Mouse (Mus musculus) forebrain, embryonic 16.5 days (tissue): Measurements from ENCODE around the gene Scml4. TPM values are rescaled to one million over a fixed set of nuclear protein-coding genes. Genes with fewer than 3 reads are reported as not detected.

Source experiments
- ATAC-seq: fragments of 200-750 bp; cut with Nextera tagmentation; 2 replicates; pipeline ENCODE4 v1.8.0; 2017; ENCODE audit warnings: mild to moderate bottlenecking, moderate library complexity
- H3K27ac ChIP-seq: fragments of 300-500 bp; sonication (generic); 2 replicates; pipeline ENCODE4 v1.5.1; 2014; ENCODE audit warnings: low read length, control low read depth
- H3K27me3 ChIP-seq: fragments of 300-500 bp; sonication (generic); replicated peaks from 2 replicates; pipeline ENCODE4 v1.6.1; 2014; ENCODE audit warnings: low read length; ENCODE audit not compliant: control insufficient read depth, insufficient read depth
- H3K36me3 ChIP-seq: fragments of 300-500 bp; sonication (generic); 2 replicates; pipeline ENCODE4 v1.6.1; 2014; ENCODE audit not compliant: control insufficient read depth, insufficient read depth
- H3K4me1 ChIP-seq: fragments of 300-500 bp; sonication (generic); replicated peaks from 2 replicates; pipeline ENCODE4 v1.6.1; 2014; ENCODE audit warnings: low read length; ENCODE audit not compliant: control insufficient read depth, insufficient read depth
- H3K4me2 ChIP-seq: fragments of 300-500 bp; sonication (generic); 2 replicates; pipeline ENCODE4 v1.6.1; 2014; ENCODE audit warnings: mild to moderate bottlenecking, low read length, control low read depth
- H3K4me3 ChIP-seq: fragments of 300-500 bp; sonication (generic); replicated peaks from 2 replicates; pipeline ENCODE4 v1.5.1; 2014; ENCODE audit warnings: mild to moderate bottlenecking, low read length, control low read depth
- H3K9ac ChIP-seq: fragments of 300-500 bp; sonication (generic); replicated peaks from 2 replicates; pipeline ENCODE4 v1.6.1; 2014; ENCODE audit warnings: low read depth, low read length, control low read depth
- H3K9me3 ChIP-seq: fragments of 300-500 bp; sonication (generic); 2 replicates; pipeline ENCODE4 v1.6.1; 2016; ENCODE audit warnings: low read length; ENCODE audit not compliant: control insufficient read depth
- WGBS: fragments of 180-500 bp; shearing (Covaris S2); extraction: QIAGEN DNeasy Blood & Tissue Kit; methylation state at CpG from one replicate; pipeline ENCODE4 v1.1.7; 2014; 5-methylcytosine and 5-hydroxymethylcytosine counted together
- polyA plus RNA-seq: library from polyadenylated mRNA; unstranded; fragments of >200 nt; fragmentation: Nextera tagmentation; extraction: Ambion mirVana; gene quantifications from 2 replicates; pipeline ENCODE4 v1.2.1, GENCODE M21; 2015

Gene Scml4
- polyA plus RNA-seq, 1 experiment from 2014 or later = 10.4 TPM

DNA sequence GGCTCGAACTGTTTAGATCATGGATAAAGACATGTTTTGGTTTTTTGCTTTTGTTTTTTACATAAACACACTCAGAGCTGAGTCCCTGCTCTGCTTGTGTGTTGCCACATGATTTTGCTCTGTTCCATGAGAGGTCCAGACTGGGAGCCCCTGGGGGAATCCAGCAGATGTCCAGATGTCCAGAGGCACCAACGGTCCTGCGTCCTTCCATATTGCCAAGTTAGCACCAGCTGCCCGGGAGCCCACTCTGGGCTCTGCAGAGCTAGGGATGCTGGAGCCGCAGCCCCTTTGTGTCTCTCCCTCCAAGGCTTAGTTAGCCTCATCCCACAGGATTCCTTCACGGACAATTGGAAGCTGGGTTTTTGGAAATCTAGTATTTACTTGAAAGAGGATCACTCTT is 101.6 kb downstream of the Scml4 start:
- Histone ChIP-seq H3K27ac (no peak overlapping the region), H3K4me2 (no peak overlapping the region), H3K9ac (no peak overlapping the region), H3K4me3 (no peak overlapping the region), H3K4me1 (peaks cover 7% of the 10 kb centered on the region; the same call in 1 of the 2 replicates), H3K36me3 (no peaks in the 10 kb centered on the region), H3K9me3 (no peaks in the 10 kb centered on the region), H3K27me3 (no peaks in the 10 kb centered on the region)
- no peak for ATAC-seq
- WGBS = 82% methylated on average over 6 of the region's 6 CpGs

DNA sequence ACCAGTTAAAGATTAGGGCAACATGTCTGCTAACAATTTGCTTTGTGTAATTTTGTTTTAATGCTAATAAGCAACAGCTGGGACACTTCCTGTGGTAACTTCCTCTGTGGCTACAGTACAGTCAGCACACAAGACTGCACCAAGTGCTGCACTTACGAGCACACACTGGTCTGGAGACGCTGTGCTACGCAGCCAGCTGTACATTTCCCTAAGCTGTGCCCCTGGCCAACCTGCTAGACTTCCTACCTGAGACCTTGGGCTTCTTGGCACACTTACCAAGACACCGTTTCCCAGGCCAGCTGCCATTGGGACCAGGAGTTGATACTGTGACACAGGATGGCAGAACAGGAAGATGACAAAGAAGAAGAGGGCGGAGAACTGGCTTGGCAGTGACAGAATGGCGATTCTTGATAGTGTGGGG is 102.0 kb downstream of the Scml4 start:
- no peak overlapping the region for H3K4me3 ChIP-seq
- no peak overlapping the region for H3K9ac ChIP-seq
- H3K36me3 ChIP-seq = no peaks in the 10 kb centered on the region
- peaks cover 7% of the 10 kb centered on the region; the same call in 1 of the 2 replicates for H3K4me1 ChIP-seq
- H3K27me3 ChIP-seq = no peaks in the 10 kb centered on the region
- 84% methylated on average over 6 of the region's 6 CpGs for WGBS
- no peak for ATAC-seq
- no peaks in the 10 kb centered on the region for H3K9me3 ChIP-seq
- H3K27ac ChIP-seq = no peak overlapping the region
- H3K4me2 ChIP-seq = no peak overlapping the region

DNA sequence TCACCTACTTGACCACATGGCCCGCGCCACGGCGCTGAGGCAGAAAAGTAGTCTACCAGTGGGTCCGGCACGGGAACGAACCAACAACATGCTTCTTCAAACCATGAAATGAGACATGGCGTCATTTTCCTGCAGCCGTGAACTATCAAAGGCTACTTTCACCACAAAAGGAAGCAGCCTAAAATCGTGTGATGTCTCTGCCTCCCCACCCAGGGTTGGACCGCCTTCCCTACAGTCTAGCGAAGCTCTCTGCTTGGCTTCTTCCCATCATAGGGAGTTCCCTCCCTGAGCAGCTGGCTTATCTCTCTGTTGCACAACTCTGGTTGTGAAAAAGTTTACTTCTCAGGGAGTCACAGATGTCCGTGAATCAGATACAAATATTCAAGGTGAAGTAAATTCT is 102.5 kb downstream of the Scml4 start:
- Histone ChIP-seq H3K36me3 (no peaks in the 10 kb centered on the region), H3K4me2 (no peak overlapping the region), H3K9ac (no peak overlapping the region), H3K9me3 (no peaks in the 10 kb centered on the region), H3K27me3 (no peaks in the 10 kb centered on the region), H3K27ac (no peak overlapping the region), H3K4me3 (no peak overlapping the region), H3K4me1 (peaks cover 7% of the 10 kb centered on the region; the same call in 1 of the 2 replicates)
- 93% methylated on average over 13 of the region's 13 CpGs for WGBS
- no peak for ATAC-seq

DNA sequence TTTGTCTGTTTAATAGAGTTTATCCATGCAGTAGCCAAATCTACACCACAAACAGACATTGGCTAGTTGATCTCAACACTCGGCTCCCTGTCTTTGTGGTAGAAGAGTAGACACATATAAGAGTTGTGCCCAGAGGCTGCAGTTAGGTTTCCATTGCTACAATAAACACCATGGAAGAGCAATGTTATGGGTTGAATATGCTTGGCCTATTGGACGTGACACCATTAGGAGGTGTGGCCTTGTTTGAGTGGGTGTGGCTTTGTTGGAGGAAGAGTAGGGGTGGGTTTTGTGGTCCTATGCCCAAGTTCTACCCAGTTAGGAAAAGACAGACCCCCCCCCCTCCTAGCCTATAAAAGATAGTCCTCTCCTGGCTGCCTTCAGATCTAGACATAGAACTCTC is 102.9 kb downstream of the Scml4 start:
- H3K4me3 ChIP-seq = no peak overlapping the region
- no peak overlapping the region for H3K27ac ChIP-seq
- no peak overlapping the region for H3K4me2 ChIP-seq
- H3K9me3 ChIP-seq = no peaks in the 10 kb centered on the region
- WGBS = 93% methylated on average over 2 of the region's 2 CpGs
- peaks cover 4% of the 10 kb centered on the region; the same call in 1 of the 2 replicates for H3K4me1 ChIP-seq
- H3K9ac ChIP-seq = no peak overlapping the region
- no peaks in the 10 kb centered on the region for H3K27me3 ChIP-seq
- H3K36me3 ChIP-seq = no peaks in the 10 kb centered on the region
- no peak for ATAC-seq

DNA sequence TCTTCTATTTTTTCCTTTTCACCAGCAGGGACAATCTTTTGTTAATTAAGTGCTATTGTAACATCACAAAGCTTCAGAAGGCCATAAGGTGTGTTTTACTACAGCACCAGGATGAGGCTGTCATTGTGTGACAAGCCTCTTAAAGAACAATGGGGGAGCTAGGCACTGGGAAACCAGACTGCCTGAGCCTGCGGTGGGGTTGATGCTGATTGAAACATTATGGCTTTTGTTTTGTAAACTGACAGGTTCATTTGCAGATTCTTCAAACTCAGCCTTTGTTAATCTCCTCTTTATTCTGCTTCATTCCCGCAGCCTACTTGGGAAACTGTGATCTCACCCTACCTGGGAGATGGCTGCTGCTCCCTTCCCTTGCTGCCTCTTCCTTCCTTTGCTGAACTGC is 108.2 kb downstream of the Scml4 start:
- peak overlapping the region; percentile 26; the same call in 1 of the 2 replicates for H3K27ac ChIP-seq
- no peak overlapping the region for H3K9ac ChIP-seq
- no peaks in the 10 kb centered on the region for H3K9me3 ChIP-seq
- no peak for ATAC-seq
- no peak overlapping the region for H3K4me2 ChIP-seq
- 0% methylated on average over 2 of the region's 2 CpGs for WGBS
- H3K4me1 ChIP-seq = peaks cover 6% of the 10 kb centered on the region; the same call in 1 of the 2 replicates
- no peaks in the 10 kb centered on the region for H3K27me3 ChIP-seq
- no peaks in the 10 kb centered on the region for H3K36me3 ChIP-seq
- no peak overlapping the region for H3K4me3 ChIP-seq

DNA sequence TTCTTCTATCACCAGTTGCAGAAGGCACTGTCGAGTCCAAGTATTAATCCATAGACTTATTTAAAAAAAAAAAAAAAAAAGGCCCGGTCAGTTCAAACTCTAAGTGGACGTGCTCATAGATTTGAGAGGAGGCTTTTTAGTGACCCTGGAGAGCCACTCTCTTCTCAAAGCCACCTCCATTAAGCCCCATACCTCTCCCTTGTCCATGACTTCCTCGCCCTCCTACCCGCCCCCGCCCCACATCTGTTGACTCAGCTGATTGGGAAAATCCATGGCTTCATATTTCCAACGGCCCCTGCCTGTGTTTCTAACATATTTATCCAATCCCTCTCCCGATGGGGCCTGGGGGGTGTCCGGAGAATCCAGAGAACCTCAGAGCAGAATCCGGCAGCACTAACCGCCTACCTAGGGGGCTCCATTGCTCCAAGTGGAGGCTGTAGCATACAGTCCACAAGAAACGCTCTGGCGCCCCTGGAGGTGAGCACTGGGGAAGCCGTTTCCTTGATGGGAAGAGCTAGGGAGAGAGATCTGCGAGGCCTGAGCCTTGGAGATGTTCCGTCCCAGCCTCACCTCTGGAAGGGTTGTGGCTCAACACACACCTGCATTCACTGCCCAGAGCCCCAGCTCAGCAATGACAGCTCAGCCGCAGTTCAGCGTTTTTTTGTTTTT is 112.5 kb downstream of the Scml4 start:
- peak; percentile 79 for ATAC-seq
- no peak overlapping the region for H3K4me3 ChIP-seq
- 30% methylated on average over 18 of the region's 18 CpGs for WGBS

DNA sequence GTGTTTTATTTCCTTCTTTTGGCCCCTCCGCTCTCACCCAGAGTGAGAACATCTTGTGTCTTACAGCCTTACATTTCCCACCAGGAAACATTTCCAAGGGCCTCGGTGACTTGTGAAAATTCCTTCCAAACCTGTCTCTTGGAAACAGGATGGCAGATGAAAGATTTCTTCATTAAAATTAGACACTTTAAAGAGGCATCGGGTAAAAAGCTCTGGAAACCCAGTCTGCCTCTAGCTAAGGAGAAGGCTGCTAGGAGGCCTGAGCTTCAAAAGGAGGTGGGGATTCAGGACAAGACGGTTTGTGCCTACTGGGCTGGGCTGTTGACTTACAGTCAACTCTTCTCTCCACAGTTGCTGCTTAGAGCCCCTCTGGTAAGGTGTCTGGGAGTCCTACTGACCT is 113.4 kb downstream of the Scml4 start:
- no peak overlapping the region for H3K9ac ChIP-seq
- WGBS = 54% methylated on average over 4 of the region's 4 CpGs
- no peak for ATAC-seq

More for the DNA sequence above, 112.5 kb downstream of the Scml4 start:
- Histone ChIP-seq H3K36me3 (no peaks in the 10 kb centered on the region), H3K27me3 (no peaks in the 10 kb centered on the region), H3K4me1 (peaks cover 12% of the 10 kb centered on the region; the same call in 1 of the 2 replicates), H3K9ac (no peak overlapping the region), H3K9me3 (no peaks in the 10 kb centered on the region), H3K4me2 (no peak overlapping the region), H3K27ac (no peak overlapping the region)

DNA sequence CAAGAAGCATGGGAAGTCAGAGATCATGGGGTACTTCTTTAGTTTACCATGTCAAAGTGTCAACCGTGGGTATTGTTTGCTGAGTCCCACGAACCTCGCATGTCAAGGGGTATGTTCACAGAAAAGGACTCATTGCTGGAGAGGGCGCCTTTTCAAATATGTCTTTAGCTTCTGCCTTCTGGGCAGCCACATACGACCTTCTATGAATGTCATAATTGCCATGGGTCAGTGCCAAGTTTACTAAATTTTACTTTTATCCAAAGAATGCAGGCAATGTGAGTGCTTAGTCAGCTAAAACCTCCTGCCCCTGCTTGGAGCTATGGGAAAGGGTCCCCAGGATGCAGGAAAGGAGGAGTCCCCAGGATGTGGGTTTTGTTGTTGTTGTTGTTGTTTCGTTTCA is 116.4 kb downstream of the Scml4 start:
- WGBS = 95% methylated on average over 6 of the region's 6 CpGs
- no peaks in the 10 kb centered on the region for H3K27me3 ChIP-seq
- no peak overlapping the region for H3K4me3 ChIP-seq
- no peak overlapping the region for H3K9ac ChIP-seq
- no peaks in the 10 kb centered on the region for H3K9me3 ChIP-seq
- no peak for ATAC-seq
- H3K4me2 ChIP-seq = no peak overlapping the region
- no peaks in the 10 kb centered on the region for H3K36me3 ChIP-seq
- peaks cover 7% of the 10 kb centered on the region; the same call in 1 of the 2 replicates for H3K4me1 ChIP-seq
- no peak overlapping the region for H3K27ac ChIP-seq

More for the DNA sequence above, 113.4 kb downstream of the Scml4 start:
- Histone ChIP-seq H3K27ac (peak overlapping the region; percentile 42; the same call in 1 of the 2 replicates), H3K9me3 (no peaks in the 10 kb centered on the region), H3K4me1 (peaks cover 9% of the 10 kb centered on the region; the same call in 1 of the 2 replicates), H3K27me3 (no peaks in the 10 kb centered on the region), H3K36me3 (no peaks in the 10 kb centered on the region), H3K4me2 (no peak overlapping the region), H3K4me3 (no peak overlapping the region)

DNA sequence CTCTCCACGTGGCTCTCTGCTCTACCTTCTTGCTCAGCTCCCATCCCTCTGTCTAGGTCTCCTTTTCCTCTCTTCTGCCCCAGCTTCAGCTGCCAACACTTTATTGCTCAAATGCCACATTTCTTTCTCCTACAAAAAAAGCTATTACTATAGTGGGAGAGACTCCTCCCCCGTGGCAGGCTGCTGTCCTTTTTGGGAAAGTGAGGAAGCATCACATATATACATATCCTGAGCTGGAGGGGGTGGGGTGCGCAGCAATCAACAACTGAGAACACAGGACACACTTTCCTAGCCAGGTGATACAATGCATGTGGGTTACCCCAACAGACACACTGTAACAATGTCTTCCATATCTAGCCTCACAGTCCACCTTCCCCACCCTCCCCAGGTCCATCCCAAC is 118.2 kb downstream of the Scml4 start:
- Histone ChIP-seq H3K9me3 (no peaks in the 10 kb centered on the region), H3K36me3 (no peaks in the 10 kb centered on the region), H3K4me3 (no peak overlapping the region), H3K9ac (no peak overlapping the region), H3K4me2 (no peak overlapping the region), H3K4me1 (peaks cover 6% of the 10 kb centered on the region; the same call in 1 of the 2 replicates), H3K27me3 (no peaks in the 10 kb centered on the region), H3K27ac (no peak overlapping the region)
- WGBS = 65% methylated on average over 3 of the region's 3 CpGs
- no peak for ATAC-seq
